Mouse (Mus musculus) activated CD4-positive, CD25-positive, alpha-beta regulatory T cell, adult 9 weeks (primary cell): ENCODE data around the gene Sdk1. TPM values are rescaled to one million over a fixed set of nuclear protein-coding genes. Genes with fewer than 3 reads are reported as not detected.

ENCODE experiments used
- polyA plus RNA-seq: library from polyadenylated mRNA; unstranded; fragments of 100-300 nt; shearing (Covaris generic); gene quantifications from one replicate; pipeline ENCODE4 v1.2.1, GENCODE M21; 2017

Sdk1 gene
- not detected for polyA plus RNA-seq

DNA sequence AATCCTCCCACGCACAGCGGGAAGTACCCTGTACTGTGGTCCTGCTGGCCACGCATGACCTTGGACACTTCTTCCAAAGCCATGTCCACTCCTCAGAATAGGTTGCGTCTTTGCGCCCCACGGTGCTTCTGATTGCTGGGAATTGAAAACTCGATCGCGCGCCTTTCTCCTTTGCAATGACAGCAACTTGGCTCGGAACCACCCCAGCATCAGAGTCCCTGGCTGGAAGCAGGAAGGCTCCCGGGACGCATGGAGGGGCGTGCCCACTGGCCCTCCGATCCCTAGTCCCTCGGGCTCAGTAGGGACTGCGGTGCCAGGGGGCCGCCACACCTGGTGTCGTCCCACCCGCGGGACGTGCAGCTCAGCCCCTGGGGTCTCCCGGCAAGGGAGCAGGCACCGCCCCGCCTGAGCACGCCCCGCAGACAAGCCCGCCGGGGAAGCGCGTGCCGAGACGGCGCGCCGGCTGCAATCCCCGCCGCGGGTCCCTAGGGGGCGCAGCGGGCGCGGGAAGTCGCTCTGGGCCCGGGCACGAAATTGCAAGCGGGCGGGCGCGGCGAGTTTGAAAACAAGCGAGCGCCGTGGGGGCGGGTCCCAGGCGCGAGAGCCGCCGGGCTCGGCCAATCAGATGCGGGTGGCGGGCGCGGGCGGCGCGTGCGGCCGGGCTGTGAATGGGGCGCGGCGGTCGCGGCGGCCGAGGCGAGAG lies at the start of gene Sdk1:
TSS of gene Sdk1 (plus strand) at position 650 of the 703 bp plus-strand sequence.

Other genes starting within 250 kb of the Sdk1 start
- 81.2 TPM for gene Card11, start 240.9 kb upstream of the Sdk1 start, polyA plus RNA-seq